Mouse (Mus musculus): ENCODE data around the gene Cnbd2.

GRCm38 (mm10) chr2:156420694-156421380 is 108.7 kb downstream of the Cnbd2 start, which contains the start of gene Epb41l1:
- TF ChIP-seq POLR2A (IDR thresholded peaks at IDR 0.05; ENCODE audit: borderline replicate concordance, low read depth, low read length): no peak
- no peak for TF ChIP-seq CTCF (IDR thresholded peaks at IDR 0.05; ENCODE audit: low read depth, low read length)

All from bone marrow macrophage, adult 2 months (primary cell).